9 mouse cellular contexts compared by ENCODE assay signal in the genomic region with DNA sequence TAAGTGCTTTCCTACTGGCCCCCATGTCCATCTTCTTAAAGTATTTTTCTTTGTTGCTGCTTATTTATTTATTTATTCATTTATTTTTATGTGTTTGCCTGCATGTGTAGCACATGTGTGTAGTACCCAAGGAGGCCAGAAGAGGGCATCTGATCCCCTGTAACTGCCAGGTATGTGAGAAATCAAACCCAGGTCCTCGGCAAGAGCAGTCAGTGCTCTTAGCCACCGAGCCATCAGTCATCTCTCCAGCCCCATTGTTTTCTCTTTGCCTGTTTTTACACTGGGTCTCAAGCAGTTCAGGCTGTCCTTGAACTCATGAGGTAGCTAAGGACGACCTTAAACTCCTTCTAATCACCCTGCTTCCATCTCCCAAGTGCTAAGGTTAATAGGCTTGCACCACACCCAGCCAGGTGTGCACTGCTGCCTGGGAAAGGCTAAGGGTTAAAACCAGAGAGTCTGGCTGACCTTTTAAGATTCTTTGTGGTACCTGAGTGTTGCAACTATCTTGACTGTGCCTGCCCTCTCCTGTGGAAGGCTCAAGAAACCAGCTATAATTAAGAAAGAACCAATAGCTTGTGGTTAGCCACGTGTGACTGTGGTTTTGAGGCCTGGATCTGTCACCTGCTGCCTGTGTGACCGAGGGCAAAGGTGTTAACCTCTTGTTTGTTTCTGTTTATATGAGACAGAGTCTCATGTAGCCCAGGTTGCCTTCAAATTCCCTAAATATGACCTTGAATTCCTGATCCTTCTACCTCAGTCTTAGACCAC. TPM values are rescaled to one million over a fixed set of nuclear protein-coding genes. Genes with fewer than 3 reads are reported as not detected.
A peak's percentile ranks its signal among the peaks of the same experiment; 100 is the strongest.
DNase-seq lines count a peak whose midpoint lies in the region; ATAC-seq and TF ChIP-seq lines count a peak whose summit lies in the region.
"Had no signal": no experiment of that assay in that cellular context is flagged by ENCODE, and none has a peak within 500 bp of the region (broad histone marks: within the 10 kb centered on the region; RNA-seq: fewer than 3 reads in every experiment).

No protein-coding gene starts in this region.

- H3K4me1 ChIP-seq in G1E (ENCODE audit: insufficient read depth, low read depth, low read length): peaks cover 33% of the 10 kb centered on the region
- peaks cover 6% of the 10 kb centered on the region; the same call in 1 of the 2 replicates for H3K4me1 ChIP-seq in cortical plate, adult 2 months (ENCODE audit: control insufficient read depth, insufficient read depth, low read length)

- peak; percentile 26; the same call in 1 of the 2 replicates for TF ChIP-seq CTCF in G1E (IDR thresholded peaks at IDR 0.05; ENCODE audit: low read depth, low read length)
- TF ChIP-seq CTCF in cortical plate, adult 2 months (IDR thresholded peaks at IDR 0.05; ENCODE audit: extremely low read depth, insufficient read depth, low read length): peak; percentile 12; the same call in 1 of the 2 replicates

- no peak for ATAC-seq in G1E (ENCODE audit: extremely low read depth, insufficient number of reproducible peaks, low FRiP score, poor library complexity, severe bottlenecking)
- ATAC-seq in megakaryocyte-erythroid progenitor cell, adult 5-6 weeks (replicated peaks; ENCODE audit: low FRiP score, low TSS enrichment, poor library complexity, severe bottlenecking): no peak

- peak; percentile 41 to 49 for DNase-seq in kidney, postnatal 4 days
- DNase-seq in kidney, adult 8-10 months: no peak
- DNase-seq in G1E (ENCODE audit: low spot score): no peak
- peak; percentile 80 to 91 for DNase-seq in natural killer cell, adult 2 months (ENCODE audit: low spot score in 2 of 2)
- no peak for DNase-seq in neural tube, embryonic 10.5 days (ENCODE audit: extremely low spot score, low spot score)
- DNase-seq: right cerebral cortex, postnatal 14 days had no signal

- no peaks in the 10 kb centered on the region for H3K9me3 ChIP-seq in G1E (replicated peaks)
- H3K9me3 ChIP-seq: limb, embryonic 12.5 days had no signal

- H3K36me3 ChIP-seq in G1E (replicated peaks): no peaks in the 10 kb centered on the region
- H3K36me3 ChIP-seq: limb, embryonic 12.5 days had no signal

- TF ChIP-seq POLR2A in cortical plate, adult 2 months (IDR thresholded peaks at IDR 0.05; ENCODE audit: extremely low read depth, insufficient read depth, low read length): no peak

- peaks cover 10% of the 10 kb centered on the region; the same call in 1 of the 2 replicates for H3K27me3 ChIP-seq in G1E (ENCODE audit: insufficient read depth, low read length)
- H3K27me3 ChIP-seq: limb, embryonic 12.5 days had no signal

- no peak overlapping the region for H3K27ac ChIP-seq in cortical plate, adult 2 months (ENCODE audit: insufficient read depth, low read length)
- H3K27ac ChIP-seq: limb, embryonic 12.5 days had no signal

- no peak overlapping the region for H3K4me3 ChIP-seq in G1E (ENCODE audit: low read depth, low read length)
- no peak overlapping the region for H3K4me3 ChIP-seq in cortical plate, adult 2 months (ENCODE audit: insufficient read depth, low read length)
- H3K4me3 ChIP-seq: limb, embryonic 12.5 days had no signal

RNA-seq across cellular contexts. Expression of gene Raf1, which starts 16.7 kb away (rescaled TPM):
- total RNA-seq in G1E (2014; fragmentation: Nextera tagmentation) (75.5 and 78.1 TPM in 2 replicates), G1E (2017) (53.0 and 56.9 TPM in 2 replicates)
- polyA plus RNA-seq in G1E (2012): 14.6 and 20.9 TPM in 2 replicates
- polyA plus RNA-seq in cortical plate, adult 2 months (2012; rRNA removed): 111 and 123 TPM in 2 replicates
- 112 and 136 TPM in 2 replicates for total RNA-seq in megakaryocyte-erythroid progenitor cell, adult 5-6 weeks (2014; fragmentation: Nextera tagmentation)
- 68.6 and 77.5 TPM in 2 replicates for total RNA-seq in megakaryocyte-erythroid progenitor cell, adult 5-6 weeks (2017)

Comparison
In these comparisons a context has a peak if more than half of its experiments do, and no peak if none do; other contexts are left out.
1. DNase-seq: peak in kidney, postnatal 4 days (2 of 2) and natural killer cell, adult 2 months (2 of 2); none in kidney, adult 8-10 months (0 of 2), G1E (single experiment) and neural tube, embryonic 10.5 days (single experiment).